Mouse (Mus musculus) Muller cell, postnatal 12 days (primary cell): ENCODE results near the gene Bco1.
A peak's percentile ranks its signal among the peaks of the same experiment; 100 is the strongest.

Experiments
- DNase-seq: peaks from one replicate; pipeline ENCODE4 v3.0.0-alpha.2; 2015; ENCODE audit errors: inconsistent ontology term

Bco1 gene

GRCm38 (mm10) chr8:117089802-117090201 is 5.9 kb upstream of the Bco1 start:
- no peak for DNase-seq

GRCm38 (mm10) chr8:117094053-117094452 is 1.6 kb upstream of the Bco1 start:
- peak; percentile 48 for DNase-seq

DNA sequence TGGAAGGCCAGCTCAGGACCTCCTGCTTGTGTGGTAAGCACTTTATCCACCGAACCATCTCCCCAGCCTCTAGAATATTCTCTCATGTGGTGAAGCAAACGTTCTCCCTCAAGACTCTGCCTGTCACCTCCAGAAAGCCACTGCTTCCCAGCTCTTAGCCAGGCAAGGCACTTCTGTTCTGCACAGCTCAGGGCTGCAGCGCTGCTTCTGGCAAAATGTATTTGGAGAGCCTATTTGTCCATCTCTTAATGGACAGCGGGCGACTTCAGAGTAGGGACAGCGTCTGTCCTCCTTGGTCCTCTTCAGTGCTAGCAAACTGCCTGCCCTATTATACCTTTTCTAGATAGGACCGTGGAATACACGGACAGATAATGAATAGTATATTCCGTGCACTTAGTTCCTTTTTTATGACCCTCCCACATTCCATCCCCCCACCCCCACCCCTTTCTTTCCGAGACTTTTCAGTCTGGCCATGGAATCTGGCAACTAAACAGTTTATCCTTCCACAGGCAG is 1.5 kb downstream of the Bco1 start:
- DNase-seq, result no peak

DNA sequence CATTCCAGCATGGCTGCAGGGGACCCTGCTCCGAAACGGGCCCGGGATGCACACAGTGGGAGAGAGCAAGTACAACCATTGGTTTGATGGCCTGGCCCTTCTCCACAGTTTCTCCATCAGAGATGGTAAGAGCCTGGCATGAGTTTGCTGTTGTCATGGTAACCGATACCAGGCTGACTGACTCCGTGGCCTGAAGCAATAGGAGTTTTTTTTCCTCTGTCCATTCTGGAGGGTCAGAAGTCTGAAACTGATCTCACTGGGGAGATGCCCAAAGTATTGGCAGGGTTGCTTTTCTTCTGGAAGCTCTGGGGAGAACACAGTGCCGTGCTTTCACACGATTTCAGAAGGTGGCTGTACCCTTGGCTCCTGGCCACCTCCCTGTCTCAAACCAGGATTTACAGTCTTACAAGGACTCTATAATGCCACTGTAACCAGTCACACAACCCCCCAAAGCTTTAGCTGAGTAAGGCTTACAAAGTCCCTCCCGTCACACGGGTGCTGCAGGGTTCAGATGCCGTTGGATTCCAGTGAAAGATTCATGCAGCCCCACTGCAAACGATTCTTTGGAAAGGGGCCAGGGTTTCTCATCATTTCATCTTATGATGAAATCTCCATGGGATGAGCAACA is 2.0 kb downstream of the Bco1 start:
- peak; percentile 59 for DNase-seq

GRCm38 (mm10) chr8:117107533-117107932 is 11.9 kb downstream of the Bco1 start:
- DNase-seq, result peak; percentile 26

DNA sequence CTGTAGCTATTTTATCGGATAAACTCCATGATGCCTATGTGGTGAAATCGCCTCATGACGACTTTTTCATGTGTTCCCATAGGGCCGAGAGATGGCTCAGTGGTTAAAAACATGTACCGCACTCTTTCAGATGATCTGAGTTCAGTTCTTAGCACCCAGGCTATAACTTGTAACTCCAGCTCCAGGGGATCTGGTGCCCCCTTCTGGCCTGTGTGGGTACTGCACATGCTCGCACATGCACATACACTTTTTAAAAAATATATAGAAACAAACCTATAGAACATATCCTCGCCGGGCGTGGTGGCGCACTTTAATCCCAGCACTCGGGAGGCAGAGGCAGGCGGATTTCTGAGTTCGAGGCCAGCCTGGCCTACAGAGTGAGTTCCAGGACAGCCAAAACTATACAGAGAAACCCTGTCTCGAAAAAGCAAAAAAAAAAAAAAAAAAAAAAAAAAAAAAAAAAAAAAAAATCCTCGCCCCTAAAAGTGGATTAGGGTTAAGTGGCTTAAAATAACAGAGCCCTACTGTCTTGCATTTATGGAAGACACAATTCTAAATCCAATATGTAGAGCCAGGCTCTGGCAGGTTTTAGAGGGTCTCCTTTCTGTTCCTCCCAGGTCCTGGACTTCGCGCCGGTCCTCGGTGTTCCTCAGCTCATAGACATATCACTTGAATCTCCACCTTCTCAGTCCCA is 13.5 kb downstream of the Bco1 start:
- no peak for DNase-seq

- peak; percentile 37 for DNase-seq
Measured at GRCm38 (mm10) chr8:117109801-117110390, 14.2 kb downstream of the Bco1 start.

- DNase-seq, result no peak
Measured at GRCm38 (mm10) chr8:117111641-117112040, 16.0 kb downstream of the Bco1 start.

- no peak for DNase-seq
Measured at GRCm38 (mm10) chr8:117112261-117112660, 16.6 kb downstream of the Bco1 start.

DNA sequence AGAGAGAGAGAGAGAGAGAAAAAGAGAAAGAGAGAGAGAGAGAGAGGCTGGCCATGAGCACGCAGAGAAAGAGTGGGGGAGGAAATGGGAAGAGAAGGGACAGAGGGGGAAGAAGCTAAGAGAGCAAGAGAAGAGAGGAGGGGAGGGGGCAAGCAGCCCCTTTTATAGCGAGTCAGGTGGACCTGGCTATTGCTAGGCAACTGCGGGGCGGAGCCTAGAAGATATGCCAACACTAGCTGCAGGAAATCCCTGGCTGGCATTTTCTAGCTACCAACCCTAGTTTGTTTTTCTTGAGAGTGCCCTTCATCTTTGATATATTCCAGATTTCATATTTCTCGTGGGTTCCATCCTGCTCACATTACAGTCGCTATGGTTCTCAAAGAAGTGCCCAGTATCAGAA is 19.4 kb downstream of the Bco1 start:
- no peak for DNase-seq

DNA sequence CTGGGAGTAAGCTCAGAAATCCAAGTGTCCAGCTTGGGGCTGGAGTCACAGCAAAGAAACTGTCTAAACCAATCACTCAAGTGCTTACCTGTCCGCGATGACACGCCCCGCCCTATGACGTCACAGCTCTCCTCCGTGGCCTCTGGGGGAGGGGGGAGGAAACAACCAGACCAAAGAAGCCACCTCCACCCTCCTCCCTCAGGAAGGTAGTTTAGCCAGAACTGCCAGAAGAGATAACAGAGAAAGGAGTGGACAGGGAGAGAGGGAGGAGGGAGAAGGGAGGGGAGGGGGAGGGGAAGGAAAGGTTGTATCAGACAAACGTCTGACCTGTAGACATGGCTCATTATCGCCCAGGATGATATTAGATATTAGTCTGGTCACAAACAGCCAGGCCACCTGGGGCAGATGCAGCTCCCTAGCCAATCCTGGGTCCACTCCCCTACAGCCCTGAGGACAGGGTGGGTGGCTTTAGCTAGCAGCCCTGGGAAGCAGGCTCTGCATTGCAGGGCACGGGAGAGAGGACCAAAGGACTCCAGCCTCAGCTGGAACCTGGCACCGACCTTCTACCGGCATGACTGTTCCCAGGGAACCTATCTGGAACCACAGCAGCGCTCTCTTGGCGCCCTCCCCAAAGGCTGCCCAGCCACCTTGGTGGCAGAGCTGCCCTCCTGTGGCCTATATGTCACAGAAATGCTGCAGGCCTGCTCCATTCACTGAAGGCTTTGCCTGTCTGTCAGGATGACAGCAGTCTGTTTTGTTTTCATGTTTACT is 20.2 kb downstream of the Bco1 start:
- no peak for DNase-seq

GRCm38 (mm10) chr8:117116534-117116933 is 20.9 kb downstream of the Bco1 start:
- DNase-seq, result no peak

- no peak for DNase-seq
Measured at GRCm38 (mm10) chr8:117118409-117118808, 22.8 kb downstream of the Bco1 start.

DNA sequence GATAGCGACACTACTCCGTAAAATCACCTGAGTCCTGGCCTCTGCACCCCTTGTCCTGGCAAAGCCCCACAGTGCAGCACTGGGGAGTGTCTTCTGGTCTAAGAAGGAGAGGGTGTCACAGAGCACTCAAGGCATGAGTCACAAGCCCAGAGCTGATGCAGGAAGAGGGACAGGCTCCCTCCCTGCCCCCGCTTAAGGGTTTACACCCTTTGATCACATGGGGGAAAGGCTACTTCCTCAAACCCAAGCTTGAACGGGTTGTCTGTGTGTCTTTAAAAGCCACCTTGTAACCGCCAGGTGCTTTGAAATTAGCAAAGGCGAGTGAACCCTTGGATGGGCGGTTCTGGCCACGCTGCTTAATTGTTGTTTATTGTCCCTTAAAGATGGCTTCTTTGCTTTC is 25.6 kb downstream of the Bco1 start:
- no peak for DNase-seq

DNA sequence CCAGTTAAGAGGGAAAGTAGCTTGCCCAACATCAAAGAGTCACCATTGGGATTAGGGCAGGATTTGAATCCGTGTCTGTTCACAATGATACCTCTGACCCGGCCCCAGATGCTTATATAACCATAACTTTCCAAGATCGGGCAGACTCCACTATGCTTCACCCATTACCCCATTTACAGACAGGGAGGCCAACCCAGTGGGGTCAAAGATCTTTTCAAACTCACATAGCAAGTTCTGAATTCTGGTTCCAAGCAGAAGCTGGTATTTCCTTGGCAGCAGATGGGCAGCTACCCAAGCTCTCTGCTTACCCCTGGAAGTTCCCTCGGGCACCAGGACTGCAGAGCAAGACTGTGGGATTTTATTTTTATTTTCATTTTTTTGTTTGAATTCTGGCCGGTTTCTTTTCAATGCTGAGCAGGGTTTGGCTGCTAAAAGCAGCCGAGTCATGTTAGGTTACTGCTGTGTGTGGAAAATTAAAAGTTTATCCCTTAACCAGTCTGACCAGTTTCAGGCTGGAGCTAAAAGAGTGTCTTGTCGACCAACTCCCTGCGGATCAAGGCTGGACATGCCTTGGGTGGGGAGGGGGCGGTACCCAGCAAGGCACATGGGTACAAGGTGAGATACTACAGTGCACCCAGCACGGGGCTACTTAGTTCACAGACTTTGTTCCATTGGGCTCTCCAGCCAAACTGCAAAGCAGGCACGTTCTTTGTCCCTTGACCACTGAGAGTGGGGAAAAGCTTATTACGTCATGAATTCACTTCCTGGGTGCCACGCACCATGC is 28.4 kb downstream of the Bco1 start:
- no peak for DNase-seq

DNA sequence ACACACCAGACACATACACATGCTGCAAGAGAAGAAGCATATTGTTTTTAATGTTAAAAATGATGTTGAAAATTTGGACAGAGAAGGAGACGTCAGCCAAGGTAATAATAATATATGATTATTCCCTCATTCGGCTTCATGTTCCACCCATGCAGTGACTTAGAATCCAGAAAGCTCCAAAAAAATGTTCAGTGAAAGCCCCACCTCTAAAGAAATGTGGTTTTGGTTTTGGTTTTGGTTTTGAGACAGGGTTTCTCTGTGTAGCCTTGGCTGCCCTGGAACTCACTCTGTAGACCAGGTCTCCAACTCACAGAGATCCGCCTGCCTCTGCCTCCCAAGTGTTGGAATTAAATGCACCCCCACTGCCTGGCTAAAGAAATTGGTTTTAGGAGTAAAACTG is 30.2 kb downstream of the Bco1 start:
- DNase-seq, result no peak

DNA sequence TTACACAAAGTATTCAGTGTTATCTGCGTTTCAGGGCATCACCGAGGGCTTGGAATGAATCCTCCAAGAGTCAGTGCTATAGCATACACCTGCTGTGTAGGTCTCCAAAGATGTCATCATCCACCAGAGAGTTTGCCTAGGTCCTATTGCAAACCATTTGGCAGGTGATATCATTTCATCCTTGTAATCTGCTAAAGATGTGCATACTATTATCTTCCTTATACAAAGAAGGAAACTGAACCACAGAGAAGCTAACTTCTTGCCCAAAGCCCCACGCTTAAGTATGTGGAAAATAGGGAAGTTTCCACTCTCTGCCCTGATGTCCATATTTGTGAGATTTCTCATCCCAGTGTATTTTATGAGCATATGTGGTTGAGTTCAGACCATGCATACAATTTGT is 30.8 kb downstream of the Bco1 start:
- no peak for DNase-seq

GRCm38 (mm10) chr8:117127063-117127462 is 31.4 kb downstream of the Bco1 start:
- no peak for DNase-seq

GRCm38 (mm10) chr8:117133702-117134101 is 38.0 kb downstream of the Bco1 start:
- no peak for DNase-seq

DNA sequence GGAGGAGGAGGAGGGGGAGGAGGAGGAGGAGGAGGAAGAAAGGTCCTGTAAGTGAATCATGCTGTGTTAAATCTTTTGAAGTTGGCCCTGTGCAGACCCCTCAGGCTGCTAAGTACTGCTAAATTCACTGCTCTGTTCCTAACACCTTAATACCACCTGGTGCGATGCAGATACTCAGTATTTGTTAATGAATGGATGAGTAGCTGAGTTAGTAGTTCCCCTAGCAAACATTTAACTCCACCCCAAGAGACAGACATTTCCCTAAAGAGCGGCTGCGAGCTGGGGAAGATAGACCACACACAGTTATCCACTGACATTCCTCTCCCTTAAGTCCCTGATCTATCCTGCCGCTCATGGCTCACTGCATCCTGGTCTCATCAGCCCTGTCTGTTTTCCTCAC is 40.7 kb downstream of the Bco1 start:
- no peak for DNase-seq

- peak; percentile 45 for DNase-seq
Measured at GRCm38 (mm10) chr8:117136763-117137162, 41.1 kb downstream of the Bco1 start.
